29 mouse cellular contexts compared by ENCODE assay signal in the genomic region with DNA sequence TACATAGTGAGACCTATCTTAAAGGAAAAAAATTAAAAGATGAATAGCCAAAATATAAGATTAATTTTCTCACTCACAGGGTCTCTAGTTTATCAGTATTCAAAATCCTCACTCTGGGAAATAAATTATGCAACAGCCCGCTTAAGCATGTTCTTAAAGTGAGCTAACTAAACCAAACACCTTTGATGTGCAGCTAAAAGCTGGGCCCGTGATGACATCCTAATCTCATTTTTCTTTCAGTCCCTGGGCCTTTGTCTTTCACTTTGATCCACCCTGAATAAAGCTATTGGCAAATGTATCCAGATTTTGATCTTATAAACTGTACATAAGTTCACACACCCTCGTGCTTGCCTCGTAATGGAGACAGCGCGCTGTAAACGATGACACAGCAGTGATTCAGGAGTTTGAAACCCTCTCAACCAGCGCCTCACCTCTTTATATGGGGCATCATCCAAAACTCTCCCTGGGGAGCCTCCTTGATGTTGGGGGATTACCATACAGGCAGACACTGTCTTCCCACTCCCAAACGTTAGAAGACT.
DNase-seq lines count a peak whose midpoint lies in the region; ATAC-seq lines count a peak whose summit lies in the region.
"Had no signal": no experiment of that assay in that cellular context is flagged by ENCODE, and none has a peak within 500 bp of the region (broad histone marks: within the 10 kb centered on the region; RNA-seq: fewer than 3 reads in every experiment).

No protein-coding gene starts in this region.

- ATAC-seq in midbrain, embryonic 13.5 days, result peak; percentile 49; the same call in 1 of the 2 replicates
- ATAC-seq in midbrain, embryonic 15.5 days (replicated peaks), result peak; percentile 82
- ATAC-seq: activated CD4-positive, CD25-positive, alpha-beta regulatory T cell, adult 4 months; CD4-positive, CD25-positive, alpha-beta regulatory T cell, adult 4 months; forebrain, embryonic 14.5 days; forebrain, embryonic 16.5 days; Patski had no signal

- no peak overlapping the region for H3K4me3 ChIP-seq in midbrain, embryonic 13.5 days (replicated peaks)
- H3K4me3 ChIP-seq in midbrain, embryonic 10.5 days, result no peak overlapping the region
- no peak overlapping the region for H3K4me3 ChIP-seq in midbrain, embryonic 15.5 days
- H3K4me3 ChIP-seq: embryonic facial prominence, embryonic 13.5 days; embryonic facial prominence, embryonic 15.5 days; erythroblast, embryonic 14.5 days; forebrain, embryonic 10.5 days; forebrain, embryonic 12.5 days had no signal

- no peaks in the 10 kb centered on the region for H3K36me3 ChIP-seq in midbrain, embryonic 13.5 days
- no peaks in the 10 kb centered on the region for H3K36me3 ChIP-seq in midbrain, embryonic 10.5 days
- H3K36me3 ChIP-seq in midbrain, embryonic 15.5 days (replicated peaks), result no peaks in the 10 kb centered on the region
- H3K36me3 ChIP-seq: embryonic facial prominence, embryonic 13.5 days; embryonic facial prominence, embryonic 15.5 days; forebrain, embryonic 10.5 days; forebrain, embryonic 12.5 days; G1E had no signal

- no peaks in the 10 kb centered on the region for H3K27me3 ChIP-seq in midbrain, embryonic 13.5 days
- no peaks in the 10 kb centered on the region for H3K27me3 ChIP-seq in midbrain, embryonic 10.5 days (ENCODE audit: low read depth, poor library complexity, severe bottlenecking)
- H3K27me3 ChIP-seq in midbrain, embryonic 15.5 days (replicated peaks), result no peaks in the 10 kb centered on the region
- H3K27me3 ChIP-seq: CH12.LX; embryonic facial prominence, embryonic 13.5 days; embryonic facial prominence, embryonic 15.5 days; forebrain, embryonic 12.5 days had no signal

- no peak overlapping the region for H3K27ac ChIP-seq in midbrain, embryonic 13.5 days
- H3K27ac ChIP-seq in midbrain, embryonic 10.5 days (replicated peaks), result no peak overlapping the region
- no peak overlapping the region for H3K27ac ChIP-seq in midbrain, embryonic 15.5 days
- H3K27ac ChIP-seq: embryonic facial prominence, embryonic 13.5 days; embryonic facial prominence, embryonic 15.5 days; forebrain, embryonic 10.5 days; forebrain, embryonic 12.5 days had no signal

- 47% methylated on average over 9 of the region's 9 CpGs for WGBS in midbrain, embryonic 13.5 days
- 79% methylated on average over 9 of the region's 9 CpGs for WGBS in midbrain, embryonic 10.5 days
- WGBS in midbrain, embryonic 15.5 days, result 47% methylated on average over 9 of the region's 9 CpGs

- H3K4me2 ChIP-seq in midbrain, embryonic 13.5 days (replicated peaks), result no peak overlapping the region
- no peak overlapping the region for H3K4me2 ChIP-seq in midbrain, embryonic 15.5 days
- H3K4me2 ChIP-seq: embryonic facial prominence, embryonic 13.5 days; embryonic facial prominence, embryonic 15.5 days; forebrain, embryonic 12.5 days had no signal

- peaks cover 14% of the 10 kb centered on the region for H3K4me1 ChIP-seq in midbrain, embryonic 13.5 days (replicated peaks)
- H3K4me1 ChIP-seq in midbrain, embryonic 10.5 days, result no peaks in the 10 kb centered on the region
- 0 out of 2 replicates have a peak, but pooled peaks cover 5% of the 10 kb centered on the region for H3K4me1 ChIP-seq in midbrain, embryonic 15.5 days
- H3K4me1 ChIP-seq: embryonic facial prominence, embryonic 13.5 days; embryonic facial prominence, embryonic 15.5 days; forebrain, embryonic 10.5 days; forebrain, embryonic 12.5 days had no signal

- DNase-seq in heart, adult 11 months, result peak; percentile 42
- DNase-seq in heart, postnatal 14 days, result no peak
- DNase-seq in midbrain, embryonic 10.5 days (ENCODE audit: low spot score), result no peak
- no peak for DNase-seq in kidney, adult 11 months
- DNase-seq in cerebellum, postnatal 4 days (ENCODE audit: low spot score in 2 of 2), result no peak
- DNase-seq: adrenal gland, adult 8-10 months; adrenal gland, postnatal 14 days; adrenal gland, postnatal 36 days; B cell, adult 2 months; cerebellum, adult 11 months; cerebellum, adult 18-20 months; cerebellum, adult 8-10 months; cerebellum, adult 9-11 months; cerebellum, postnatal 25 days; embryo, embryonic 11 days had no signal

- H3K9me3 ChIP-seq in midbrain, embryonic 13.5 days, result no peaks in the 10 kb centered on the region
- no peaks in the 10 kb centered on the region for H3K9me3 ChIP-seq in midbrain, embryonic 10.5 days (replicated peaks)
- H3K9me3 ChIP-seq in midbrain, embryonic 15.5 days, result no peaks in the 10 kb centered on the region
- H3K9me3 ChIP-seq: embryonic facial prominence, embryonic 13.5 days; embryonic facial prominence, embryonic 15.5 days; forebrain, embryonic 10.5 days; forebrain, embryonic 12.5 days had no signal

- no peak overlapping the region for H3K9ac ChIP-seq in midbrain, embryonic 13.5 days (replicated peaks)
- no peak overlapping the region for H3K9ac ChIP-seq in midbrain, embryonic 15.5 days
- H3K9ac ChIP-seq: embryonic facial prominence, embryonic 13.5 days; embryonic facial prominence, embryonic 15.5 days; forebrain, embryonic 12.5 days had no signal

- intact Hi-C loops in heart, postnatal 14 days (cut with DNase I), result no loop called here
